Mouse (Mus musculus) MEL (cell line): ENCODE data around the gene Arhgef39. TPM values are rescaled to one million over a fixed set of nuclear protein-coding genes. Genes with fewer than 3 reads are reported as not detected.
A peak's percentile ranks its signal among the peaks of the same experiment; 100 is the strongest.

Experiments used
- DNase-seq: peaks from one replicate; pipeline ENCODE4 v3.0.0; 2011; ENCODE audit warnings: low read depth, low spot score
- H3K27ac ChIP-seq: 2 replicates; pipeline ENCODE4 v1.5.1; 2012; ENCODE audit warnings: low read depth, mild to moderate bottlenecking, control low read depth, low read length, moderate library complexity; ENCODE audit not compliant: control insufficient read depth
- H3K27me3 ChIP-seq, 2 experiments: fragments of 150-350 bp in 1 of 2; sonication (generic) in 1 of 2; 2 replicates each; pipeline ENCODE4 v1.6.1; 2012; ENCODE audit warnings: low read length in 2 of 2, mild to moderate bottlenecking in 2 of 2, improper control_type of control experiment in 1 of 2, moderate library complexity in 1 of 2; ENCODE audit not compliant: insufficient read depth in 2 of 2, control insufficient read depth in 1 of 2
- H3K36me3 ChIP-seq, 2 experiments: 2 replicates each; pipeline ENCODE4 v1.6.1; 2012 to 2014; ENCODE audit warnings: low read length in 2 of 2, improper control_type of control experiment in 1 of 2, inconsistent platforms in 1 of 2, mild to moderate bottlenecking in 1 of 2; ENCODE audit not compliant: insufficient read depth in 2 of 2, control insufficient read depth in 1 of 2
- H3K4me1 ChIP-seq, 2 experiments: fragments of 150-350 bp in 1 of 2; sonication (generic) in 1 of 2; 2 replicates each; pipeline ENCODE4 v1.6.1; 2012; ENCODE audit warnings: low read length in 2 of 2, improper control_type of control experiment in 1 of 2, mild to moderate bottlenecking in 1 of 2; ENCODE audit not compliant: insufficient read depth in 2 of 2, control insufficient read depth in 1 of 2
- H3K4me3 ChIP-seq, 2 experiments: fragments of 150-350 bp in 1 of 2; sonication (generic) in 1 of 2; 2 replicates each; pipeline ENCODE4 v1.5.1; 2012; ENCODE audit warnings: low read depth in 2 of 2, low read length in 2 of 2, mild to moderate bottlenecking in 2 of 2, moderate library complexity in 2 of 2, control low read depth in 1 of 2, improper control_type of control experiment in 1 of 2; ENCODE audit not compliant: control insufficient read depth in 1 of 2, insufficient read depth in 1 of 2
- H3K79me2 ChIP-seq: 2 replicates; pipeline ENCODE4 v1.6.1; 2012; ENCODE audit warnings: mild to moderate bottlenecking, low read length, moderate library complexity; ENCODE audit not compliant: control insufficient read depth, poor library complexity, insufficient read depth
- H3K9ac ChIP-seq: 2 replicates; pipeline ENCODE4 v1.6.1; 2012; ENCODE audit warnings: low read depth, mild to moderate bottlenecking, control low read depth, low read length, moderate library complexity; ENCODE audit not compliant: control insufficient read depth, poor library complexity, severe bottlenecking
- H3K9me3 ChIP-seq: fragments of 150-350 bp; sonication (generic); replicated peaks from 2 replicates; pipeline ENCODE4 v1.6.1; 2012; ENCODE audit warnings: mild to moderate bottlenecking, low read length, improper control_type of control experiment, moderate library complexity; ENCODE audit not compliant: insufficient read depth
- CHD1 ChIP-seq: IDR thresholded peaks from 2 replicates; pipeline ENCODE4 v1.6.1; 2012; ENCODE audit warnings: low read depth, mild to moderate bottlenecking, inconsistent platforms, low read length, improper control_type of control experiment
- CHD2 ChIP-seq: IDR thresholded peaks from 2 replicates; pipeline ENCODE4 v1.6.1; 2011; ENCODE audit warnings: low read length, improper control_type of control experiment
- CTCF ChIP-seq, 3 experiments: IDR thresholded peaks in 2 of 3; conservative IDR thresholded peaks in 1 of 3; 2 replicates each; pipeline ENCODE4 v1.5.1; 2011 to 2012; ENCODE audit warnings: low read length in 3 of 3, low read depth in 2 of 3, mild to moderate bottlenecking in 2 of 3, improper control_type of control experiment in 1 of 3, inconsistent platforms in 1 of 3, mixed read lengths in 1 of 3, moderate library complexity in 1 of 3; ENCODE audit not compliant: control insufficient read depth in 1 of 3, insufficient read depth in 1 of 3, poor library complexity in 1 of 3, severe bottlenecking in 1 of 3
- E2F4 ChIP-seq: IDR thresholded peaks from 2 replicates; pipeline ENCODE4 v1.6.1; 2011; ENCODE audit warnings: low read depth, low read length, improper control_type of control experiment, borderline replicate concordance
- ELF1 ChIP-seq: IDR thresholded peaks from 2 replicates; pipeline ENCODE4 v1.6.1; 2014; ENCODE audit warnings: low read depth, mild to moderate bottlenecking, inconsistent platforms, low read length, improper control_type of control experiment, moderate library complexity
- EP300 ChIP-seq, 2 experiments: IDR thresholded peaks; 2 replicates each; pipeline ENCODE4 v1.6.1; 2011; ENCODE audit warnings: improper control_type of control experiment in 2 of 2, low read length in 2 of 2, low read depth in 1 of 2, mild to moderate bottlenecking in 1 of 2
- ETS1 ChIP-seq: IDR thresholded peaks from 2 replicates; pipeline ENCODE4 v1.6.1; 2012; ENCODE audit warnings: low read depth, mild to moderate bottlenecking, inconsistent platforms, low read length, improper control_type of control experiment, moderate library complexity
- GATA1 ChIP-seq: IDR thresholded peaks from 2 replicates; pipeline ENCODE4 v1.6.1; 2011; ENCODE audit warnings: low read depth, low read length, improper control_type of control experiment
- HCFC1 ChIP-seq: IDR thresholded peaks from 2 replicates; pipeline ENCODE4 v1.6.1; 2012; ENCODE audit warnings: low read depth, mild to moderate bottlenecking, inconsistent platforms, low read length, improper control_type of control experiment, moderate library complexity
- JUND ChIP-seq: IDR thresholded peaks from 2 replicates; pipeline ENCODE4 v1.6.1; 2011; ENCODE audit warnings: low read depth, mild to moderate bottlenecking, improper control_type of control experiment, low read length
- KAT2A ChIP-seq: conservative IDR thresholded peaks from 2 replicates; pipeline ENCODE4 v1.6.1; 2012; ENCODE audit warnings: low read depth, low read length, improper control_type of control experiment, inconsistent platforms
- MAFK ChIP-seq: IDR thresholded peaks from 2 replicates; pipeline ENCODE4 v1.6.1; 2011; ENCODE audit warnings: low read depth, mild to moderate bottlenecking, low read length, improper control_type of control experiment, borderline replicate concordance
- MAX ChIP-seq: IDR thresholded peaks from 2 replicates; pipeline ENCODE4 v1.6.1; 2011; ENCODE audit warnings: low read length, improper control_type of control experiment
- MAZ ChIP-seq: IDR thresholded peaks from 2 replicates; pipeline ENCODE4 v1.6.1; 2012; ENCODE audit warnings: low read depth, mild to moderate bottlenecking, inconsistent platforms, low read length, improper control_type of control experiment
- MEF2A ChIP-seq: IDR thresholded peaks from 2 replicates; pipeline ENCODE4 v1.6.1; 2014; ENCODE audit warnings: low read depth, mild to moderate bottlenecking, inconsistent platforms, low read length, improper control_type of control experiment; ENCODE audit not compliant: poor library complexity, insufficient replicate concordance, severe bottlenecking; ENCODE audit errors: extremely low read depth
- MXI1 ChIP-seq: IDR thresholded peaks from 2 replicates; pipeline ENCODE4 v1.6.1; 2011; ENCODE audit warnings: mild to moderate bottlenecking, low read depth, low read length, improper control_type of control experiment
- MYB ChIP-seq: IDR thresholded peaks from 2 replicates; pipeline ENCODE4 v1.6.1; 2011; ENCODE audit warnings: mild to moderate bottlenecking, low read depth, low read length, improper control_type of control experiment
- MYC ChIP-seq: IDR thresholded peaks from 2 replicates; pipeline ENCODE4 v1.6.1; 2011; ENCODE audit warnings: low read depth, mild to moderate bottlenecking, low read length, improper control_type of control experiment, moderate library complexity
- NRF1 ChIP-seq: IDR thresholded peaks from 2 replicates; pipeline ENCODE4 v1.6.1; 2014; ENCODE audit warnings: low read depth, mild to moderate bottlenecking, inconsistent platforms, low read length, improper control_type of control experiment, moderate library complexity; ENCODE audit not compliant: poor library complexity, insufficient read depth, severe bottlenecking
- POLR2A ChIP-seq, 2 experiments: IDR thresholded peaks; 2 replicates each; pipeline ENCODE4 v1.6.1; 2011 to 2012; ENCODE audit warnings: low read length in 2 of 2, mild to moderate bottlenecking in 2 of 2, control low read depth in 1 of 2, improper control_type of control experiment in 1 of 2, low read depth in 1 of 2, moderate library complexity in 1 of 2; ENCODE audit not compliant: control insufficient read depth in 1 of 2, insufficient read depth in 1 of 2, poor library complexity in 1 of 2
- POLR2AphosphoS2 ChIP-seq: IDR thresholded peaks from 2 replicates; pipeline ENCODE4 v1.6.1; 2011; ENCODE audit warnings: low read length, improper control_type of control experiment
- RCOR1 ChIP-seq: IDR thresholded peaks from 2 replicates; pipeline ENCODE4 v1.6.1; 2012; ENCODE audit warnings: low read depth, mild to moderate bottlenecking, inconsistent platforms, low read length, improper control_type of control experiment
- SIN3A ChIP-seq: IDR thresholded peaks from 2 replicates; pipeline ENCODE4 v1.6.1; 2012; ENCODE audit warnings: low read length, improper control_type of control experiment, inconsistent platforms
- SMC3 ChIP-seq: IDR thresholded peaks from 2 replicates; pipeline ENCODE4 v1.6.1; 2011; ENCODE audit warnings: low read depth, low read length, improper control_type of control experiment
- TAL1 ChIP-seq: IDR thresholded peaks from 2 replicates; pipeline ENCODE4 v1.6.1; 2012; ENCODE audit warnings: mild to moderate bottlenecking, inconsistent platforms, low read length, moderate library complexity, mixed read lengths
- TBP ChIP-seq: IDR thresholded peaks from 2 replicates; pipeline ENCODE4 v1.8.0; 2011; ENCODE audit warnings: low read depth, low read length, improper control_type of control experiment
- TCF12 ChIP-seq: IDR thresholded peaks from 2 replicates; pipeline ENCODE4 v1.6.1; 2014; ENCODE audit warnings: low read depth, mild to moderate bottlenecking, inconsistent platforms, low read length, improper control_type of control experiment, moderate library complexity
- UBTF ChIP-seq: IDR thresholded peaks from 2 replicates; pipeline ENCODE4 v1.6.1; 2012; ENCODE audit warnings: low read depth, mild to moderate bottlenecking, inconsistent platforms, low read length, improper control_type of control experiment, moderate library complexity, borderline replicate concordance; ENCODE audit not compliant: insufficient read depth
- USF1 ChIP-seq: IDR thresholded peaks from 2 replicates; pipeline ENCODE4 v1.6.1; 2014; ENCODE audit warnings: low read depth, mild to moderate bottlenecking, inconsistent platforms, low read length, improper control_type of control experiment, moderate library complexity
- USF2 ChIP-seq, 2 experiments: IDR thresholded peaks; 2 replicates each; pipeline ENCODE4 v1.6.1; 2011 to 2012; ENCODE audit warnings: improper control_type of control experiment in 2 of 2, low read length in 2 of 2, borderline replicate concordance in 1 of 2, inconsistent platforms in 1 of 2, low read depth in 1 of 2, mild to moderate bottlenecking in 1 of 2; ENCODE audit not compliant: insufficient read depth in 1 of 2
- ZC3H11A ChIP-seq: IDR thresholded peaks from 2 replicates; pipeline ENCODE4 v1.6.1; 2012; ENCODE audit warnings: low read depth, mild to moderate bottlenecking, inconsistent platforms, low read length, improper control_type of control experiment
- ZKSCAN1 ChIP-seq: IDR thresholded peaks from 2 replicates; pipeline ENCODE4 v1.6.1; 2012; ENCODE audit warnings: low read depth, mild to moderate bottlenecking, inconsistent platforms, low read length, improper control_type of control experiment, moderate library complexity
- ZNF384 ChIP-seq: IDR thresholded peaks from 2 replicates; pipeline ENCODE4 v1.6.1; 2012; ENCODE audit warnings: low read depth, mild to moderate bottlenecking, inconsistent platforms, low read length, improper control_type of control experiment
- polyA plus RNA-seq, 2 experiments: library from polyadenylated mRNA; stranded (reverse) in 1 of 2; unstranded in 1 of 2; fragments of >175 nt in 1 of 2; fragments of >200 nt in 1 of 2; gene quantifications; 2 replicates each; pipeline versions ENCODE4 v1.2.1 to v1.2.4; 2012; ENCODE audit warnings: low replicate concordance in 2 of 2, low read depth in 1 of 2; ENCODE audit not compliant: insufficient read length in 2 of 2, insufficient read depth in 1 of 2, missing spikeins in 1 of 2
- total RNA-seq: library from RNA; depleted of rRNA; stranded (reverse); fragments of 300-350 nt; gene quantifications from 2 replicates; pipeline ENCODE4 v1.2.3, GENCODE M21; 2012

Arhgef39 gene
- total and polyA plus RNA-seq, 3 experiments, result 26.3 to 56.7 TPM; not detected in 1

DNA sequence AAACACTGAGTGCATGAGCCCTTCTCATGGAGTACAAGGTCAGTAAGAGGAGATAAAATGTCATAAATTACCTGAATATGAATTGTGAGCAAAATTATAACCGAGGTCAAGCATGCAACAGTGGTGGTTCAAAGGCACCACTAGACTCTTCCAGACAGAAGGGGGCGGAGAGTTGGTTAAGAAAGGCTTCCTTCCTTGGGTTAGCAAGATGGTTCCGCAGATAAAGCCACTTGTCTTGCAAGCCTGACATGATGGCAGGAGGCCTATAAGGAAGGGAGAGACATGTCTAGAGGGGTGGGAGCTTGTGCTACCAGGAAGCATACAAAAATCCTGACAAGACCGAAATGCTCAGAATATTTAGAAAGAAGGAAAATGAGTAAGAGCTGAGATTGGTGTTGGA, 4.8 kb upstream of the Arhgef39 start:
- peaks cover 2% of the 10 kb centered on the region for H3K79me2 ChIP-seq
- no peak overlapping the region for H3K9ac ChIP-seq
- 0 out of 2 replicates have a peak overlapping the region, but pooled peaks have one; percentile 23 for H3K27ac ChIP-seq
- TF ChIP-seq E2F4 (no peak), HCFC1 (no peak), MAFK (no peak), ZC3H11A (no peak), CTCF (IDR thresholded peaks at IDR 0.05 in 2 of 3, conservative IDR thresholded peaks at IDR 0.05 in 1 of 3; ENCODE audit: control insufficient read depth in 1 of 3, insufficient read depth in 1 of 3, low read depth in 2 of 3, low read length in 3 of 3, poor library complexity in 1 of 3, severe bottlenecking in 1 of 3) (no peak), POLR2AphosphoS2 (no peak), ELF1 (peak; percentile 56; the same call in 1 of the 2 replicates), ZKSCAN1 (no peak), GATA1 (peak; percentile 70; the same call in 1 of the 2 replicates), USF1 (no peak), TBP (no peak), MXI1 (no peak), MYB (no peak), ETS1 (no peak), UBTF (no peak), SIN3A (0 out of 2 replicates have a peak, but pooled peaks have one; percentile 20), TAL1 (peak; percentile 48), KAT2A (no peak), MEF2A (no peak), TCF12 (peak; percentile 57), MAX (no peak), MYC (no peak), CHD2 (no peak), CHD1 (no peak), NRF1 (no peak), SMC3 (no peak), POLR2A (IDR thresholded peaks at IDR 0.05; ENCODE audit: control insufficient read depth in 1 of 2, insufficient read depth in 1 of 2, low read depth in 1 of 2, low read length in 2 of 2, poor library complexity in 1 of 2) (no peak), ZNF384 (no peak), EP300 (IDR thresholded peaks at IDR 0.05; ENCODE audit: low read depth in 1 of 2, low read length in 2 of 2) (peak; percentile 6 to 53; a peak in 2 of 4 replicates), RCOR1 (0 out of 2 replicates have a peak, but pooled peaks have one; percentile 34), USF2 (IDR thresholded peaks at IDR 0.05; ENCODE audit: borderline replicate concordance in 1 of 2, insufficient read depth in 1 of 2, low read depth in 1 of 2, low read length in 2 of 2) (no peak), MAZ (peak; percentile 34; the same call in 1 of the 2 replicates), JUND (no peak)
- peaks cover 0 to 16% of the 10 kb centered on the region in 2 experiments; a peak in 2 of 4 replicates for H3K36me3 ChIP-seq
- H3K9me3 ChIP-seq, result no peaks in the 10 kb centered on the region
- DNase-seq, result peak; percentile 83
- H3K4me3 ChIP-seq, result no peak overlapping the region
- peaks cover 16 to 28% of the 10 kb centered on the region in 2 experiments for H3K4me1 ChIP-seq
- H3K27me3 ChIP-seq, result no peaks in the 10 kb centered on the region
